Mouse (Mus musculus) CH12.LX (cell line): ENCODE results near the gene Ccl22. TPM values are rescaled to one million over a fixed set of nuclear protein-coding genes. Genes with fewer than 3 reads are reported as not detected.

ENCODE experiments used
- DNase-seq: peaks from one replicate; pipeline ENCODE4 v3.0.0-alpha.2; 2013; ENCODE audit errors: extremely low read depth
- H3K27ac ChIP-seq: 2 replicates; pipeline ENCODE4 v1.5.1; 2012; ENCODE audit warnings: low read depth, mild to moderate bottlenecking, control low read depth, moderate library complexity; ENCODE audit not compliant: insufficient read depth
- H3K27me3 ChIP-seq: replicated peaks from 2 replicates; pipeline ENCODE3; 2012; ENCODE audit warnings: inconsistent platforms
- H3K36me3 ChIP-seq, 2 experiments: replicated peaks in 1 of 2; 2 replicates each; pipeline versions ENCODE3 to v1.6.1; 2012; ENCODE audit warnings: inconsistent platforms in 1 of 2, low read length in 1 of 2, mild to moderate bottlenecking in 1 of 2, mixed read lengths in 1 of 2, moderate library complexity in 1 of 2; ENCODE audit not compliant: control insufficient read depth in 1 of 2, insufficient read depth in 1 of 2
- H3K4me1 ChIP-seq, 2 experiments: 2 replicates each; pipeline ENCODE4 v1.6.1; 2012; ENCODE audit warnings: inconsistent platforms in 1 of 2, moderate library complexity in 1 of 2; ENCODE audit not compliant: insufficient read depth in 2 of 2, control insufficient read depth in 1 of 2
- H3K4me2 ChIP-seq: 2 replicates; pipeline ENCODE4 v1.6.1; 2012; ENCODE audit warnings: low read depth, mild to moderate bottlenecking, control low read depth; ENCODE audit not compliant: poor library complexity, insufficient read depth, severe bottlenecking
- H3K4me3 ChIP-seq, 3 experiments: fragments of 150-350 bp in 1 of 3; sonication (generic) in 1 of 3; replicated peaks in 1 of 3; 2 replicates each; pipeline versions ENCODE3 to v1.5.1; 2011 to 2012; ENCODE audit warnings: low read depth in 2 of 3, low read length in 2 of 3, mild to moderate bottlenecking in 2 of 3, moderate library complexity in 2 of 3, control low read depth in 1 of 3, improper control_type of control experiment in 1 of 3, inconsistent platforms in 1 of 3, mixed read lengths in 1 of 3; ENCODE audit not compliant: poor library complexity in 1 of 3
- H3K79me2 ChIP-seq: replicated peaks from 2 replicates; pipeline ENCODE4 v1.6.1; 2012; ENCODE audit warnings: mild to moderate bottlenecking, moderate library complexity; ENCODE audit not compliant: control insufficient read depth, poor library complexity, insufficient read depth, severe bottlenecking; ENCODE audit errors: extremely low read depth
- H3K9ac ChIP-seq: 2 replicates; pipeline ENCODE4 v1.6.1; 2012; ENCODE audit warnings: low read depth, mild to moderate bottlenecking, control low read depth, moderate library complexity; ENCODE audit not compliant: insufficient read depth
- H3K9me3 ChIP-seq: replicated peaks from 2 replicates; pipeline ENCODE3; 2012; ENCODE audit warnings: low read length, inconsistent platforms, mixed read lengths
- BHLHE40 ChIP-seq: IDR thresholded peaks from 2 replicates; pipeline ENCODE4 v1.6.1; 2011; ENCODE audit warnings: mild to moderate bottlenecking, low read depth, low read length, improper control_type of control experiment
- CHD2 ChIP-seq: IDR thresholded peaks from 2 replicates; pipeline ENCODE4 v1.6.1; 2011; ENCODE audit warnings: low read length, improper control_type of control experiment
- CTCF ChIP-seq, 2 experiments: IDR thresholded peaks in 1 of 2; conservative IDR thresholded peaks in 1 of 2; 2 replicates each; pipeline ENCODE4 v1.5.1; 2011 to 2012; ENCODE audit warnings: low read depth in 2 of 2, low read length in 2 of 2, improper control_type of control experiment in 1 of 2, inconsistent platforms in 1 of 2, mild to moderate bottlenecking in 1 of 2, moderate library complexity in 1 of 2
- GABPA ChIP-seq: IDR thresholded peaks from 2 replicates; pipeline ENCODE4 v1.6.1; 2012; ENCODE audit warnings: low read depth, low read length, improper control_type of control experiment, inconsistent platforms; ENCODE audit not compliant: insufficient replicate concordance
- JUN ChIP-seq: IDR thresholded peaks from 2 replicates; pipeline ENCODE4 v1.6.1; 2011; ENCODE audit warnings: low read depth, mild to moderate bottlenecking, low read length, improper control_type of control experiment, moderate library complexity; ENCODE audit not compliant: insufficient read depth
- MAFK ChIP-seq: IDR thresholded peaks from 2 replicates; pipeline ENCODE4 v1.6.1; 2011; ENCODE audit warnings: low read length, improper control_type of control experiment; ENCODE audit not compliant: insufficient replicate concordance
- MAX ChIP-seq: IDR thresholded peaks from 2 replicates; pipeline ENCODE4 v1.6.1; 2011; ENCODE audit warnings: low read length, improper control_type of control experiment
- MEF2A ChIP-seq: IDR thresholded peaks from 2 replicates; pipeline ENCODE4 v1.6.1; 2014; ENCODE audit warnings: low read depth, mild to moderate bottlenecking, inconsistent platforms, low read length, improper control_type of control experiment, borderline replicate concordance
- NELFE ChIP-seq: IDR thresholded peaks from 2 replicates; pipeline ENCODE4 v1.6.1; 2011; ENCODE audit warnings: low read depth, low read length, improper control_type of control experiment
- POLR2A ChIP-seq: IDR thresholded peaks from 2 replicates; pipeline ENCODE4 v1.6.1; 2011; ENCODE audit warnings: low read depth, mild to moderate bottlenecking, improper control_type of control experiment, low read length
- POLR2AphosphoS2 ChIP-seq: IDR thresholded peaks from 2 replicates; pipeline ENCODE4 v1.6.1; 2011; ENCODE audit warnings: low read depth, low read length, improper control_type of control experiment
- RAD21 ChIP-seq: IDR thresholded peaks from 2 replicates; pipeline ENCODE4 v1.6.1; 2011; ENCODE audit warnings: low read depth, mild to moderate bottlenecking, low read length, improper control_type of control experiment, moderate library complexity
- SIN3A ChIP-seq: IDR thresholded peaks from 2 replicates; pipeline ENCODE4 v1.6.1; 2012; ENCODE audit warnings: low read length, improper control_type of control experiment, inconsistent platforms
- TBP ChIP-seq: conservative IDR thresholded peaks from 2 replicates; pipeline ENCODE4 v1.6.1; 2011; ENCODE audit warnings: low read depth, low read length, improper control_type of control experiment
- TCF12 ChIP-seq: IDR thresholded peaks from 2 replicates; pipeline ENCODE4 v1.6.1; 2014; ENCODE audit warnings: low read depth, mild to moderate bottlenecking, inconsistent platforms, low read length, improper control_type of control experiment
- UBTF ChIP-seq: IDR thresholded peaks from 2 replicates; pipeline ENCODE4 v1.6.1; 2012; ENCODE audit warnings: low read depth, mild to moderate bottlenecking, inconsistent platforms, low read length, improper control_type of control experiment, moderate library complexity
- USF1 ChIP-seq: IDR thresholded peaks from 2 replicates; pipeline ENCODE4 v1.6.1; 2014; ENCODE audit warnings: low read depth, mild to moderate bottlenecking, inconsistent platforms, low read length, improper control_type of control experiment
- ZKSCAN1 ChIP-seq: IDR thresholded peaks from 2 replicates; pipeline ENCODE4 v1.6.1; 2012; ENCODE audit warnings: low read depth, inconsistent platforms, low read length, improper control_type of control experiment, borderline replicate concordance
- dilution Hi-C: fragments of 300-500 bp; cut with MboI; formaldehyde crosslinking; loops from 2 replicates; pipeline ENCODE4 v1.14.3; 2020; ENCODE audit warnings: low sequenced_read_pairs; ENCODE audit not compliant: extremely low pct_unique_long_range_greater_than_20kb, extremely low pct_ligation_motif_present
- in situ Hi-C: fragments of 300-500 bp; cut with MboI; formaldehyde crosslinking; loops from 3 replicates; pipeline ENCODE4 v1.14.3; 2019; ENCODE audit warnings: low sequenced_read_pairs, low pct_ligation_motif_present, low pct_unique_long_range_greater_than_20kb, mixed read lengths
- polyA plus RNA-seq: library from polyadenylated mRNA; unstranded; fragments of >175 nt; gene quantifications from 2 replicates; pipeline ENCODE4 v1.2.1, GENCODE M21; 2012; ENCODE audit warnings: low read depth; ENCODE audit not compliant: insufficient read length
- total RNA-seq, 2 experiments: library from RNA; depleted of rRNA; stranded (reverse); fragments of 300-350 nt in 1 of 2; fragments of >200 nt in 1 of 2; gene quantifications; 2 replicates each; pipeline ENCODE4 v1.2.3; 2012 to 2014

The Ccl22 gene
- total and polyA plus RNA-seq, 3 experiments, result 1,396 to 4,546 (median 3,114) TPM

- in situ Hi-C loops, result loop anchor here (10.0 kb wide), 3 partner anchors 102 to 362 kb away; no protein-coding TSS in a partner anchor
- H3K9ac ChIP-seq, result no peak overlapping the region
- DNase-seq, result no peak
- no peak for TF ChIP-seq UBTF
- no peak for TF ChIP-seq POLR2A
- TF ChIP-seq USF1, result no peak
- no peak for TF ChIP-seq MAX
- no peak for TF ChIP-seq CTCF (conservative IDR thresholded peaks at IDR 0.05 in 1 of 2, IDR thresholded peaks at IDR 0.05 in 1 of 2; ENCODE audit: low read depth in 2 of 2, low read length in 2 of 2)
- no peak for TF ChIP-seq MEF2A
- TF ChIP-seq NELFE, result no peak
- no peak for TF ChIP-seq MAFK
- TF ChIP-seq ZKSCAN1, result no peak
- TF ChIP-seq SIN3A, result no peak
- no peak for TF ChIP-seq RAD21
- H3K4me1 ChIP-seq, result peaks cover 7 to 32% of the 10 kb centered on the region in 2 experiments; a peak in 3 of 4 replicates
- no peaks in the 10 kb centered on the region for H3K36me3 ChIP-seq
- H3K9me3 ChIP-seq, result no peaks in the 10 kb centered on the region
- dilution Hi-C loops, result no loop called here
- H3K27me3 ChIP-seq, result peaks cover 27% of the 10 kb centered on the region
- peak overlapping the region; percentile 70 for H3K4me2 ChIP-seq
- H3K79me2 ChIP-seq, result no peaks in the 10 kb centered on the region; the same call in 1 of the 2 replicates
- H3K27ac ChIP-seq, result no peak overlapping the region
- no peak overlapping the region for H3K4me3 ChIP-seq
Measured at GRCm38 (mm10) chr8:94696566-94696965, 48.8 kb upstream of the Ccl22 start.

DNA sequence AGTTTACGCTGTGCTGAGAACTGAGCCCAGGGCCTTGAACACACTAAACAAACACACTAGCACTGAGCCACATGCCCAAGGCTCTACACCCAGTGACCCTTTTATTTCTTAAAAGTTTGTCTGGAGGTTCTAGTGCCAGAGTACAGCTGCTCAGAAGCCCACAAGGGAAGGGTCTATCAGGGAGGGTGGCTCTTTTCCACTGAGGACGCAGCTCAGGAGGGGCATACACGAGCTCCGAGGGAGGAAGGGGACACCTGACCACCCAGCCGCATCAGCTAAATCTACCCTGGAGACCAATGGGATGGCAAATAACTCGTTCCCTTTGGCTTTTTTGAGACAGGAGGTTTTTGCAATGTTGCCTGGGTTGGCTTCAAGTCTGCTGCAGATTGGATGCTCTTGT, 47.4 kb upstream of the Ccl22 start:
- no peaks in the 10 kb centered on the region for H3K36me3 ChIP-seq
- no peak for DNase-seq
- dilution Hi-C loops (no loop called here), in situ Hi-C loops (loop anchor here (10.0 kb wide), 3 partner anchors 103 to 363 kb away; no protein-coding TSS in a partner anchor)
- H3K4me2 ChIP-seq, result no peak overlapping the region
- H3K79me2 ChIP-seq, result no peaks in the 10 kb centered on the region; the same call in 1 of the 2 replicates
- H3K9ac ChIP-seq, result no peak overlapping the region
- H3K4me3 ChIP-seq, result no peak overlapping the region
- H3K27me3 ChIP-seq, result peaks cover 27% of the 10 kb centered on the region
- H3K4me1 ChIP-seq, result peaks cover 3 to 23% of the 10 kb centered on the region in 2 experiments; a peak in 3 of 4 replicates
- H3K9me3 ChIP-seq, result no peaks in the 10 kb centered on the region
- H3K27ac ChIP-seq, result no peak overlapping the region
- no peak for TF ChIP-seq TCF12
- TF ChIP-seq, all 38 proteins: peak for 0

- H3K79me2 ChIP-seq, result no peaks in the 10 kb centered on the region; the same call in 1 of the 2 replicates
- peaks cover 0 to 21% of the 10 kb centered on the region in 2 experiments; a peak in 2 of 4 replicates for H3K4me1 ChIP-seq
- H3K9me3 ChIP-seq, result no peaks in the 10 kb centered on the region
- H3K27ac ChIP-seq, result no peak overlapping the region
- H3K4me2 ChIP-seq, result no peak overlapping the region
- no peak for DNase-seq
- H3K9ac ChIP-seq, result no peak overlapping the region
- dilution Hi-C loops, result no loop called here
- no peaks in the 10 kb centered on the region for H3K36me3 ChIP-seq
- H3K27me3 ChIP-seq, result peaks cover 25% of the 10 kb centered on the region
- H3K4me3 ChIP-seq, result no peak overlapping the region
- TF ChIP-seq USF1 (no peak), CHD2 (no peak), GABPA (no peak), MEF2A (no peak), BHLHE40 (no peak), POLR2AphosphoS2 (no peak), TBP (no peak), CTCF (conservative IDR thresholded peaks at IDR 0.05 in 1 of 2, IDR thresholded peaks at IDR 0.05 in 1 of 2; ENCODE audit: low read depth in 2 of 2, low read length in 2 of 2) (no peak), JUN (no peak)
- in situ Hi-C loops, result loop anchor here (10.0 kb wide), 3 partner anchors 105 to 365 kb away; no protein-coding TSS in a partner anchor
Measured at GRCm38 (mm10) chr8:94699366-94699765, 46.0 kb upstream of the Ccl22 start.
